Mouse (Mus musculus): ENCODE measurements at regions not wholly inside any gene's neighbourhood (a gene's known extent, or its start where the extent isn't known, plus 50 kb on each side); places are given as distances from the start of the nearest gene placed in this dataset.

DNA sequence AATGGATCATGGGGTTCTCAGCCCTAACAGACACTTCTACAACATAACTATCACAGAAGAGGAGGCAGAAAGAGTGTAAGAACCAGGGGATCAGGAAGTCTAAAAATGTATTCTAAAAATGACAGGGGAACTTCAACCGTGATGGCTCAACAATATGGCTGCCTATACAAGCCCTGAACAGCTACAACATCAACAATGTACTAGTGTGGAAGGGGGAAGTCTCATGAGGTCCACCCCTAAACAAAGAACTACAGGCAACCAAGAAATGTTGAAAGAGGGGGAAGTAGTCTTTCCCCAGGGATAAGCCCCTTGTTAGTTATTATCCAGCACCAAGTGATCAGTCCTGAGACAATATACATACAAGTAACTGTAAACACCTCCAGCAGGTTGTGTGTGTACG lies 157.0 kb downstream of the Clic5 start:
- TF ChIP-seq CTCF (IDR thresholded peaks at IDR 0.05; ENCODE audit: low read depth), result no peak
- TF ChIP-seq EP300 (IDR thresholded peaks at IDR 0.05; ENCODE audit: low read depth), result no peak
